Mouse (Mus musculus) MEL (cell line): ENCODE measurements around the gene Poll. TPM values are rescaled to one million over a fixed set of nuclear protein-coding genes. Genes with fewer than 3 reads are reported as not detected.

Experiments
- DNase-seq: peaks from one replicate; pipeline ENCODE4 v3.0.0; 2011; ENCODE audit warnings: low read depth, low spot score
- H3K27ac ChIP-seq: 2 replicates; pipeline ENCODE4 v1.5.1; 2012; ENCODE audit warnings: low read depth, mild to moderate bottlenecking, control low read depth, low read length, moderate library complexity; ENCODE audit not compliant: control insufficient read depth
- H3K27me3 ChIP-seq, 2 experiments: fragments of 150-350 bp in 1 of 2; sonication (generic) in 1 of 2; 2 replicates each; pipeline ENCODE4 v1.6.1; 2012; ENCODE audit warnings: low read length in 2 of 2, mild to moderate bottlenecking in 2 of 2, improper control_type of control experiment in 1 of 2, moderate library complexity in 1 of 2; ENCODE audit not compliant: insufficient read depth in 2 of 2, control insufficient read depth in 1 of 2
- H3K36me3 ChIP-seq, 2 experiments: 2 replicates each; pipeline ENCODE4 v1.6.1; 2012 to 2014; ENCODE audit warnings: low read length in 2 of 2, improper control_type of control experiment in 1 of 2, inconsistent platforms in 1 of 2, mild to moderate bottlenecking in 1 of 2; ENCODE audit not compliant: insufficient read depth in 2 of 2, control insufficient read depth in 1 of 2
- H3K4me1 ChIP-seq, 2 experiments: fragments of 150-350 bp in 1 of 2; sonication (generic) in 1 of 2; 2 replicates each; pipeline ENCODE4 v1.6.1; 2012; ENCODE audit warnings: low read length in 2 of 2, improper control_type of control experiment in 1 of 2, mild to moderate bottlenecking in 1 of 2; ENCODE audit not compliant: insufficient read depth in 2 of 2, control insufficient read depth in 1 of 2
- H3K4me3 ChIP-seq, 2 experiments: fragments of 150-350 bp in 1 of 2; sonication (generic) in 1 of 2; 2 replicates each; pipeline ENCODE4 v1.5.1; 2012; ENCODE audit warnings: low read depth in 2 of 2, low read length in 2 of 2, mild to moderate bottlenecking in 2 of 2, moderate library complexity in 2 of 2, control low read depth in 1 of 2, improper control_type of control experiment in 1 of 2; ENCODE audit not compliant: control insufficient read depth in 1 of 2, insufficient read depth in 1 of 2
- H3K79me2 ChIP-seq: 2 replicates; pipeline ENCODE4 v1.6.1; 2012; ENCODE audit warnings: mild to moderate bottlenecking, low read length, moderate library complexity; ENCODE audit not compliant: control insufficient read depth, poor library complexity, insufficient read depth
- H3K9ac ChIP-seq: 2 replicates; pipeline ENCODE4 v1.6.1; 2012; ENCODE audit warnings: low read depth, mild to moderate bottlenecking, control low read depth, low read length, moderate library complexity; ENCODE audit not compliant: control insufficient read depth, poor library complexity, severe bottlenecking
- H3K9me3 ChIP-seq: fragments of 150-350 bp; sonication (generic); replicated peaks from 2 replicates; pipeline ENCODE4 v1.6.1; 2012; ENCODE audit warnings: mild to moderate bottlenecking, low read length, improper control_type of control experiment, moderate library complexity; ENCODE audit not compliant: insufficient read depth
- CHD1 ChIP-seq: IDR thresholded peaks from 2 replicates; pipeline ENCODE4 v1.6.1; 2012; ENCODE audit warnings: low read depth, mild to moderate bottlenecking, inconsistent platforms, low read length, improper control_type of control experiment
- CTCF ChIP-seq, 3 experiments: IDR thresholded peaks in 2 of 3; conservative IDR thresholded peaks in 1 of 3; 2 replicates each; pipeline ENCODE4 v1.5.1; 2011 to 2012; ENCODE audit warnings: low read length in 3 of 3, low read depth in 2 of 3, mild to moderate bottlenecking in 2 of 3, improper control_type of control experiment in 1 of 3, inconsistent platforms in 1 of 3, mixed read lengths in 1 of 3, moderate library complexity in 1 of 3; ENCODE audit not compliant: control insufficient read depth in 1 of 3, insufficient read depth in 1 of 3, poor library complexity in 1 of 3, severe bottlenecking in 1 of 3
- E2F4 ChIP-seq: IDR thresholded peaks from 2 replicates; pipeline ENCODE4 v1.6.1; 2011; ENCODE audit warnings: low read depth, low read length, improper control_type of control experiment, borderline replicate concordance
- ETS1 ChIP-seq: IDR thresholded peaks from 2 replicates; pipeline ENCODE4 v1.6.1; 2012; ENCODE audit warnings: low read depth, mild to moderate bottlenecking, inconsistent platforms, low read length, improper control_type of control experiment, moderate library complexity
- GABPA ChIP-seq: IDR thresholded peaks from 2 replicates; pipeline ENCODE4 v1.6.1; 2012; ENCODE audit warnings: low read depth, mild to moderate bottlenecking, inconsistent platforms, low read length, improper control_type of control experiment, moderate library complexity
- HCFC1 ChIP-seq: IDR thresholded peaks from 2 replicates; pipeline ENCODE4 v1.6.1; 2012; ENCODE audit warnings: low read depth, mild to moderate bottlenecking, inconsistent platforms, low read length, improper control_type of control experiment, moderate library complexity
- KAT2A ChIP-seq: conservative IDR thresholded peaks from 2 replicates; pipeline ENCODE4 v1.6.1; 2012; ENCODE audit warnings: low read depth, low read length, improper control_type of control experiment, inconsistent platforms
- MAFK ChIP-seq: IDR thresholded peaks from 2 replicates; pipeline ENCODE4 v1.6.1; 2011; ENCODE audit warnings: low read depth, mild to moderate bottlenecking, low read length, improper control_type of control experiment, borderline replicate concordance
- MAX ChIP-seq: IDR thresholded peaks from 2 replicates; pipeline ENCODE4 v1.6.1; 2011; ENCODE audit warnings: low read length, improper control_type of control experiment
- MAZ ChIP-seq: IDR thresholded peaks from 2 replicates; pipeline ENCODE4 v1.6.1; 2012; ENCODE audit warnings: low read depth, mild to moderate bottlenecking, inconsistent platforms, low read length, improper control_type of control experiment
- MEF2A ChIP-seq: IDR thresholded peaks from 2 replicates; pipeline ENCODE4 v1.6.1; 2014; ENCODE audit warnings: low read depth, mild to moderate bottlenecking, inconsistent platforms, low read length, improper control_type of control experiment; ENCODE audit not compliant: poor library complexity, insufficient replicate concordance, severe bottlenecking; ENCODE audit errors: extremely low read depth
- MXI1 ChIP-seq: IDR thresholded peaks from 2 replicates; pipeline ENCODE4 v1.6.1; 2011; ENCODE audit warnings: mild to moderate bottlenecking, low read depth, low read length, improper control_type of control experiment
- NELFE ChIP-seq: IDR thresholded peaks from 2 replicates; pipeline ENCODE4 v1.6.1; 2011; ENCODE audit warnings: low read depth, low read length, improper control_type of control experiment
- POLR2AphosphoS2 ChIP-seq: IDR thresholded peaks from 2 replicates; pipeline ENCODE4 v1.6.1; 2011; ENCODE audit warnings: low read length, improper control_type of control experiment
- POLR2AphosphoS5 ChIP-seq: IDR thresholded peaks from 2 replicates; pipeline ENCODE4 v1.6.1; 2012; ENCODE audit warnings: low read depth, borderline replicate concordance, mild to moderate bottlenecking, inconsistent platforms, low read length, moderate library complexity, mixed read lengths
- RCOR1 ChIP-seq: IDR thresholded peaks from 2 replicates; pipeline ENCODE4 v1.6.1; 2012; ENCODE audit warnings: low read depth, mild to moderate bottlenecking, inconsistent platforms, low read length, improper control_type of control experiment
- SIN3A ChIP-seq: IDR thresholded peaks from 2 replicates; pipeline ENCODE4 v1.6.1; 2012; ENCODE audit warnings: low read length, improper control_type of control experiment, inconsistent platforms
- SMC3 ChIP-seq: IDR thresholded peaks from 2 replicates; pipeline ENCODE4 v1.6.1; 2011; ENCODE audit warnings: low read depth, low read length, improper control_type of control experiment
- TAL1 ChIP-seq: IDR thresholded peaks from 2 replicates; pipeline ENCODE4 v1.6.1; 2012; ENCODE audit warnings: mild to moderate bottlenecking, inconsistent platforms, low read length, moderate library complexity, mixed read lengths
- TBP ChIP-seq: IDR thresholded peaks from 2 replicates; pipeline ENCODE4 v1.8.0; 2011; ENCODE audit warnings: low read depth, low read length, improper control_type of control experiment
- TCF12 ChIP-seq: IDR thresholded peaks from 2 replicates; pipeline ENCODE4 v1.6.1; 2014; ENCODE audit warnings: low read depth, mild to moderate bottlenecking, inconsistent platforms, low read length, improper control_type of control experiment, moderate library complexity
- UBTF ChIP-seq: IDR thresholded peaks from 2 replicates; pipeline ENCODE4 v1.6.1; 2012; ENCODE audit warnings: low read depth, mild to moderate bottlenecking, inconsistent platforms, low read length, improper control_type of control experiment, moderate library complexity, borderline replicate concordance; ENCODE audit not compliant: insufficient read depth
- USF2 ChIP-seq, 2 experiments: IDR thresholded peaks; 2 replicates each; pipeline ENCODE4 v1.6.1; 2011 to 2012; ENCODE audit warnings: improper control_type of control experiment in 2 of 2, low read length in 2 of 2, borderline replicate concordance in 1 of 2, inconsistent platforms in 1 of 2, low read depth in 1 of 2, mild to moderate bottlenecking in 1 of 2; ENCODE audit not compliant: insufficient read depth in 1 of 2
- ZC3H11A ChIP-seq: IDR thresholded peaks from 2 replicates; pipeline ENCODE4 v1.6.1; 2012; ENCODE audit warnings: low read depth, mild to moderate bottlenecking, inconsistent platforms, low read length, improper control_type of control experiment
- ZMIZ1 ChIP-seq: IDR thresholded peaks from 2 replicates; pipeline ENCODE4 v1.6.1; 2012; ENCODE audit warnings: low read depth, mild to moderate bottlenecking, inconsistent platforms, low read length, improper control_type of control experiment, moderate library complexity
- ZNF384 ChIP-seq: IDR thresholded peaks from 2 replicates; pipeline ENCODE4 v1.6.1; 2012; ENCODE audit warnings: low read depth, mild to moderate bottlenecking, inconsistent platforms, low read length, improper control_type of control experiment
- polyA plus RNA-seq, 2 experiments: library from polyadenylated mRNA; stranded (reverse) in 1 of 2; unstranded in 1 of 2; fragments of >175 nt in 1 of 2; fragments of >200 nt in 1 of 2; gene quantifications; 2 replicates each; pipeline versions ENCODE4 v1.2.1 to v1.2.4; 2012; ENCODE audit warnings: low replicate concordance in 2 of 2, low read depth in 1 of 2; ENCODE audit not compliant: insufficient read length in 2 of 2, insufficient read depth in 1 of 2, missing spikeins in 1 of 2
- total RNA-seq: library from RNA; depleted of rRNA; stranded (reverse); fragments of 300-350 nt; gene quantifications from 2 replicates; pipeline ENCODE4 v1.2.3, GENCODE M21; 2012

Poll gene
- total and polyA plus RNA-seq, 3 experiments: 14.9 to 19.0 TPM; not detected in 1

GRCm38 (mm10) chr19:45535929-45536328, 24.4 kb downstream of the Poll start:
- Histone ChIP-seq H3K27ac (no peak overlapping the region), H3K9ac (no peak overlapping the region), H3K27me3 (no peaks in the 10 kb centered on the region), H3K4me3 (no peak overlapping the region), H3K36me3 (peaks cover 0 to 9% of the 10 kb centered on the region in 2 experiments; a peak in 2 of 4 replicates), H3K9me3 (no peaks in the 10 kb centered on the region), H3K4me1 (peaks cover 1 to 25% of the 10 kb centered on the region in 2 experiments), H3K79me2 (no peaks in the 10 kb centered on the region; the same call in 1 of the 2 replicates)
- DNase-seq: no peak
- TF ChIP-seq MEF2A: no peak
- TF ChIP-seq GABPA: no peak
- no peak for TF ChIP-seq MAFK
- TF ChIP-seq POLR2AphosphoS5: no peak
- no peak for TF ChIP-seq E2F4
- no peak for TF ChIP-seq ETS1
- TF ChIP-seq MAX: no peak
- no peak for TF ChIP-seq TCF12
- no peak for TF ChIP-seq MXI1
- TF ChIP-seq POLR2AphosphoS2: no peak
- TF ChIP-seq SIN3A: no peak
- TF ChIP-seq ZNF384: no peak
- no peak for TF ChIP-seq ZC3H11A
- no peak for TF ChIP-seq MAZ
- TF ChIP-seq TBP: no peak
- TF ChIP-seq KAT2A: no peak

- Histone ChIP-seq H3K27ac (no peak overlapping the region), H3K9ac (no peak overlapping the region), H3K4me1 (peaks cover 0 to 22% of the 10 kb centered on the region in 2 experiments; a peak in 3 of 4 replicates), H3K36me3 (peaks cover 0 to 6% of the 10 kb centered on the region in 2 experiments; a peak in 2 of 4 replicates), H3K27me3 (no peaks in the 10 kb centered on the region), H3K79me2 (no peaks in the 10 kb centered on the region), H3K4me3 (no peak overlapping the region), H3K9me3 (no peaks in the 10 kb centered on the region)
- no peak for DNase-seq
- no peak for TF ChIP-seq UBTF
- no peak for TF ChIP-seq MAX
- no peak for TF ChIP-seq RCOR1
- no peak for TF ChIP-seq POLR2AphosphoS5
- TF ChIP-seq ZMIZ1: no peak
- no peak for TF ChIP-seq POLR2AphosphoS2
- TF ChIP-seq HCFC1: no peak
- TF ChIP-seq MXI1: no peak
- TF ChIP-seq TAL1: no peak
- no peak for TF ChIP-seq CTCF (IDR thresholded peaks at IDR 0.05 in 2 of 3, conservative IDR thresholded peaks at IDR 0.05 in 1 of 3; ENCODE audit: control insufficient read depth in 1 of 3, insufficient read depth in 1 of 3, low read depth in 2 of 3, low read length in 3 of 3, poor library complexity in 1 of 3, severe bottlenecking in 1 of 3)
- no peak for TF ChIP-seq SMC3
- no peak for TF ChIP-seq NELFE
- TF ChIP-seq CHD1: no peak
- no peak for TF ChIP-seq SIN3A
- no peak for TF ChIP-seq USF2 (IDR thresholded peaks at IDR 0.05; ENCODE audit: borderline replicate concordance in 1 of 2, insufficient read depth in 1 of 2, low read depth in 1 of 2, low read length in 2 of 2)
- no peak for TF ChIP-seq TBP
- no peak for TF ChIP-seq TCF12
These were observed 25.1 kb downstream of the Poll start for GRCm38 (mm10) chr19:45535214-45535735.
